Mouse (Mus musculus) pancreas, adult 10 weeks (tissue): Measurements from ENCODE around the gene Fam183b. TPM values are rescaled to one million over a fixed set of nuclear protein-coding genes. Genes with fewer than 3 reads are reported as not detected.

ENCODE experiments used
- polyA plus RNA-seq: library from polyadenylated mRNA; stranded (reverse); fragments of 350-450 nt; fragmentation: Illumina TruSeq; extraction: RNeasy Lipid Tissue Mini Kit (QIAGEN cat#74804); gene quantifications from one replicate; pipeline ENCODE4 v1.2.3, GENCODE M21; 2015; ENCODE audit warnings: low read depth, low replicate concordance; ENCODE audit not compliant: insufficient read depth

Fam183b gene
- 10.9 TPM for polyA plus RNA-seq

DNA sequence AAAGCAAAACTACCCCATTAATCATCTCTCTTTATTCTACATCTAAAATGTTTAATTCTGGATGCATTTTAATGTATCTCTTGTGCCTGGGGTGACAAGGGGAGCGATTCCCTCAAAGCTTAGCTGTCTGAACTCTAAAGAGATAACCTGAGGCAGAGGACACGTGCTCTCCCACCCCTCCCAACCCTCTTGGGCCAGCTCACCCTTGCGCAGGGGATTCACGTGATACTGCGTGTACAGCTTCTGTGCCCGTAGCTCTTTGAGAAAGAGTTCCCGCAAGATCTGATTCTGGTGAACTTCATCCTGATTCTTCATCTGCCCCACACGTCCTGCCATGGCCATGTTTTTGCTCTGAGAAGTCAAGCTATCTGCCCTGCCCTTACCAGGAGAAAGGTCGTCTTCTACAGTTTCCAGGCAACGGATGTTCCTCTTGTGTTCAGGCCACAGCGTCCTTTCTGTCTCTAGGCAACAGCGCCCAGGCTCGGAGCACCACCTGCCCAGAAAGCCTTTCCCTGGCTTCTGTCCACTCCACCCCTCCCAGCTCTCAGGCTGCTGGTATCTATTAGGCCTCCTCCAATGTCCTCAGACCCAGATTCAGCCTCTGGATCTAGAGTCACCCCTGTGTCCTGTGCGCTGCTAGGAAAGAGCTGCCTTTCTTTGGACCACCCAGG, at the start of gene Fam183b:
TSS of gene Fam183b (minus strand) at position 403 of the 671 bp plus-strand sequence.

DNA sequence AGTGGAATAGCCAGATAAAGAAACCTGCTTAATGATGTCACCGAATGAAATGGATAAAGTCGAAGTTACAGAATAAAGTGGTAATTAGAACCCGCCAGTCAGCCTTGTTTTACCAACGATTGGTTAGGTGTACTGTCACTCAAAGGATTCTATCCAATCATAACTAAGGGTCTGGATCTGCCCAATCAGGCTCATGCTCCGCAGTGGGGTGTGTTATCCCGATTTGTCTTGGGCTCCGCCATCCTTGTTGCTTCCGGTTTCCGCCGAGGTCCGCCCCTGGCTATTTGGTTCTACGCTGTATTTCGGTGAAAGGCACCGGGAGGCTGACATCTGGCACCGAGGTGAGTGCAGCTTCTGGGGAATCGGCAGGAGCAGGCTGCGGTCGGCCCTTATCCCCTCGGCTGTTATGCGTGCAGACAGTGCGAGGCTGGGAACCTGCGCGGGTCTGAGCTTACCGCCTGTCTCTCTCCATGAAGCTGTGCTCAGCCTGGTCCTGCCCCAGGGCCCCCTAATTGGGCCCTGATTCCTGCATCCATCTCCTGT, 45.2 kb upstream of the Fam183b start, which contains the start of gene Gm12258:
TSS of gene Gm12258 (plus strand) at position 240 of the 543 bp plus-strand sequence.

DNA sequence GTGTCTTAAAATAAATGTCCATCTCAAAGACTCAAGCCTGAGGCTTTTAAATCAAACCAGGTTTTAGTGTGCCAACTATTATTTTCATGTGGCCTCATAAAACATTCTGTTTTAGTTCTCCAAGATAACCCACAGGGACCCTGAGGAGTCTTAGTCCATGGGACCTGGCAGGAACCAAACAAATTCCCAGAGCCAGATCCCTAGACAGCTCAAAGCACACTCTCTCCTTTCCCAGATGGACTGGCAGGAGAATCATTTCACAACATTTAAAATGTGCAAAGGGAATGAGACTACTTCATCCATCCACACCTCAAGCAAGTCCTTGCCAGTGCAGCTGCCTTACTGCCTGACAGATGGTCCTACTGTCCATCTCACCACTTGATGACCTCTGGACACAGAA, 37.2 kb upstream of the Fam183b start, which contains the start of gene Olfr311:
TSS of gene Olfr311 (plus strand) at position 301 of the 400 bp plus-strand sequence.

DNA sequence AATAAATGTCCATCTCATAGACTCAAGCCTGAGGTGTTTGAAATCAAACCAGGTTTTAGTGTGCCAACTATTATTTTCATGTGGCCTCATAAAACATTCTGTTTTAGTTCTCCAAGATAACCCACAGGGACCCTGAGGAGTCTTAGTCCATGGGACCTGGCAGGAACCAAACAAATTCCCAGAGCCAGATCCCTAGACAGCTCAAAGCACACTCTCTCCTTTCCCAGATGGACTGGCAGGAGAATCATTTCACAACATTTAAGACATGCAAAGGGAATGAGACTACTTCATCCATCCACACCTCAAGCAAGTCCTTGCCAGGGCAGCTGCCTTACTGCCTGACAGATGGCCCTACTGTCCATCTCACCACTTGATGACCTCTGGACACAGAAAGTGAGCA, 27.2 kb upstream of the Fam183b start, which contains the start of gene Olfr312:
TSS of gene Olfr312 (plus strand) at position 301 of the 400 bp plus-strand sequence.

DNA sequence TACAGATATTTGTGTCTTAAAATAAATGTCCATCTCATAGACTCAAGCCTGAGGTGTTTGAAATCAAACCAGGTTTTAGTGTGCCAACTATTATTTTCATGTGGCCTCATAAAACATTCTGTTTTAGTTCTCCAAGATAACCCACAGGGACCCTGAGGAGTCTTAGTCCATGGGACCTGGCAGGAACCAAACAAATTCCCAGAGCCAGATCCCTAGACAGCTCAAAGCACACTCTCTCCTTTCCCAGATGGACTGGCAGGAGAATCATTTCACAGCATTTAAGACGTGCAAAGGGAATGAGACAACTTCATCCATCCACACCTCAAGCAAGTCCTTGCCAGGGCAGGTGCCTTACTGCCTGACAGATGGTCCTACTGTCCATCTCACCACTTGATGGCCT, 12.9 kb upstream of the Fam183b start, which contains the start of gene Olfr313:
TSS of gene Olfr313 (plus strand) at position 301 of the 400 bp plus-strand sequence.

DNA sequence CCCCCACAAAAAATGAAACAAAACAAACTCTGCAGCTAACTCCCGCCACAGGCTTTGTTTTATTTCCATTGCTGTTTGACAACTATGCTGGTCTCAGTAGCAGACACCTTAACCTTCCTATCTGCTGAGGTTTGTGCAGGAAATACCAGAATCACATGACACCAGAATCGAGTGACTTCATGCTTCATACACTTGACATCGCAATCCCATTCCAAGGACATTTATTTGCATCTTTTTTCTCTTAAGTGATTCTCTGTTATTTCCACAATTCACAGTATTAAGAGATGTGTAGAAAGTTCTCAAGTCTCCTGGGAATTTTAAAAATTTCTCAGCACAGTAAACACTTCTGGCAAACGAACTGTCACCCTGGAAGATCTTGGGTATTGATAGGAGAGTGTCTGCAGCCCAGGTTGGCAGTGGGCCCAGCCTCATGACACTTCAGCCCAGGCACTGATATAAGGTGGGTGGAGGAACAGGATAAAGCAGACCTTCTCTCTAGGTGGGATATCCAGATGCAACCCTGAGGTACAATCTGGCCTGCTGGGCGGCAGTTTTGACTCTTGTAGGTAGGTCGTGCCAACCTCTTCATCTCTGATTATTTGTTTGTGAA, 19.2 kb downstream of the Fam183b start, which contains the start of gene Olfr314:
TSS of gene Olfr314 (plus strand) at position 473 of the 610 bp plus-strand sequence.

DNA sequence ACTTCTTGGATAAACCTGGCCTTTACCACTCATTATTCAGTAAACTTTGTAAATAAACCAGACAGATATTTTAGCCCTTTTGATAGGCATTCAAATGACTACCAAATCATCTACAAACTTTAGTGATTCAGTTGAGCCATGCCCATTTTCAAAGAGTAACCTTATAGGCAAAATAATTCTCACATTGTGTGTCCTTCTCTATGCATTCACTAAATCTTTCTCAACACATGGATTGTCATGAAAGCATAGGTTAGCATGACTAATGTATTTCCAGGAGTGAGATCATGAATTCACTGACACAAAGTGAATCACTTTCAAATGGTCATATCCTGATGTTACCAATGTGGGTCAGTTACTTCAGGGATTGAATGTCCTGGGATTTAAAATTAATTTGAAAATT, 28.9 kb downstream of the Fam183b start, which contains the start of gene Olfr315:
TSS of gene Olfr315 (plus strand) at position 301 of the 400 bp plus-strand sequence.

DNA sequence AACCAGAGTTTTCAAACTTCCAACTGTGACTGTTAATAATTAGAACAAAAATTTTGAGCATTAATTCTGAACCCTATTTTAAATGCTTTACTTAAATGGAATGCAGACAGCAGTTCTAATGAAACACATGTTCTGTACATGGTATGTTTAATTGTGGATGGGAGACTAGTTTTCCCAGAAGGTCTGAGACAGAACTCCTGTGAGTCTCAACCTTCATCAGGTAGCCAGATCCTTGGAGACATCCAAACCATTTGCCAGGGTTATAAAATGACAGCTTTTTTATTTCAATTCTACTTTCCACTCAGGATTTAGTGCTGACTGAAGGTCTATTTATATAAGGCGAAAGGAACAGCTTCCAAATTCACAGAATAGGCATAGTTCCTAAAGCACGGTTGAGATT, 49.3 kb downstream of the Fam183b start, which contains the start of gene Olfr316:
TSS of gene Olfr316 (plus strand) at position 301 of the 400 bp plus-strand sequence.

Other genes with a start within 250 kb of the Fam183b start
- gene Olfr328, start 246.3 kb downstream of the Fam183b start, polyA plus RNA-seq, result not detected
- not detected for gene Olfr224, start 231.4 kb downstream of the Fam183b start, polyA plus RNA-seq
- not detected for gene Olfr325, start 224.2 kb downstream of the Fam183b start, polyA plus RNA-seq
- not detected for gene Olfr324, start 206.8 kb downstream of the Fam183b start, polyA plus RNA-seq
- gene 2210407C18Rik, start 185.9 kb downstream of the Fam183b start, polyA plus RNA-seq, result not detected
- not detected for gene Olfr323, start 171.5 kb downstream of the Fam183b start, polyA plus RNA-seq
- gene Trim58, start 161.5 kb downstream of the Fam183b start, polyA plus RNA-seq, result not detected
- gene Olfr322, start 143.2 kb downstream of the Fam183b start, polyA plus RNA-seq, result not detected
- not detected for gene Olfr320, start 120.9 kb downstream of the Fam183b start, polyA plus RNA-seq
- gene Olfr319, start 102.8 kb downstream of the Fam183b start, polyA plus RNA-seq, result not detected
- not detected for gene Olfr318, start 77.9 kb downstream of the Fam183b start, polyA plus RNA-seq
- not detected for gene Olfr317, start 62.7 kb downstream of the Fam183b start, polyA plus RNA-seq
- not detected for gene Olfr316, start 49.2 kb downstream of the Fam183b start, polyA plus RNA-seq
- gene Olfr315, start 28.8 kb downstream of the Fam183b start, polyA plus RNA-seq, result not detected
- gene Olfr314, start 19.0 kb downstream of the Fam183b start, polyA plus RNA-seq, result not detected
- gene Olfr313, start 13.0 kb upstream of the Fam183b start, polyA plus RNA-seq, result not detected
- gene Olfr312, start 27.3 kb upstream of the Fam183b start, polyA plus RNA-seq, result not detected
- gene Olfr311, start 37.3 kb upstream of the Fam183b start, polyA plus RNA-seq, result not detected
- gene Gm12258, start 45.2 kb upstream of the Fam183b start, polyA plus RNA-seq, result 3.5 TPM
- 2.1 TPM for gene 2810021J22Rik, start 65.3 kb upstream of the Fam183b start, polyA plus RNA-seq
- 0.94 TPM for gene Zfp39, start 102.3 kb upstream of the Fam183b start, polyA plus RNA-seq
- gene Btnl10, start 115.9 kb upstream of the Fam183b start, polyA plus RNA-seq, result not detected
- gene Rnf187, start 137.0 kb upstream of the Fam183b start, polyA plus RNA-seq, result 27.0 TPM
- not detected for gene Hist3h2ba, start 147.0 kb upstream of the Fam183b start, polyA plus RNA-seq
- 4.9 TPM for gene Hist3h2a, start 152.7 kb upstream of the Fam183b start, polyA plus RNA-seq
- gene Trim17, start 152.7 kb upstream of the Fam183b start, polyA plus RNA-seq, result not detected
- 11.7 TPM for gene Trim11, start 176.1 kb upstream of the Fam183b start, polyA plus RNA-seq